Mouse (Mus musculus) heart, adult 2 months (tissue): Measurements from ENCODE around the gene Dlst.

Source experiments
- EP300 ChIP-seq: fragments of 200-500 bp; IDR thresholded peaks from 2 replicates; pipeline ENCODE4 v1.6.1; 2011; ENCODE audit warnings: low read depth, low read length, control low read depth; ENCODE audit not compliant: insufficient read depth
- POLR2A ChIP-seq: fragments of 200-500 bp; IDR thresholded peaks from 2 replicates; pipeline ENCODE4 v1.6.1; 2011; ENCODE audit warnings: mild to moderate bottlenecking, low read depth, low read length, control low read depth; ENCODE audit not compliant: insufficient read depth

DNA sequence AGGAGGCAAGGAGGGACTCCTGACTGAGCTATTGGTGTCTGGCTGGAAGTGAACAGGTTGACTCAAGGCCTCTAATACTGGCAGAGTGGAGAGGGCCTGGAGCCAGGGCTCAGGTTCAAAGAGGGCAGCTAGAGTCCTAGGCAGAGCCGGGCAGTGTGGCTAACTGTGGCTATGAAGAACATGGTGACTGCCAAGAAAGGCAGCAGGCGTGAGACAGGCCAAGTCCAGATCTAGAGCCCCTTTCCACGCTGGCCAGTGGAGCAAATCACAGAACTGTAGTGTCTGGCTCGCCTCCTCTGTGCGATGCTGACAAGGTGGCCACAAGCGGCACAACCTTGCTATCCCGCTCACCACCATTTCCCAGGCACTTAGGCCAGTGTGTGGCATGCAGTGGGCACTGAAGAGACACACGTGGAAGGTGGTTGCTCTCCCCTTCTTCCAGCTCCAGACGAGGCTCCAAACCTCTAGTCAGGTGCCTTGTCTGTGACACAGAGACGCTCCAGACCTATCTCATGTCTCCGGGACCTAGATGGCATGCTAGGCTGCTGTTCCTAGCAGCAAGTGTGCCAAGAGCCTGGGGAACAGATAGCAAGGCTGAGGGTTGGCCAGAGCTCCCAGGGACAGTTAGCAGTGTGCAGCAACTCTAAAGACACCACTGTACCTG, 59.8 kb downstream of the Dlst start:
- TF ChIP-seq EP300 (no peak), POLR2A (no peak)
